Mouse (Mus musculus): Measurements from ENCODE around the gene Stab1. TPM values are rescaled to one million over a fixed set of nuclear protein-coding genes. Genes with fewer than 3 reads are reported as not detected.

The Stab1 gene
- polyA plus RNA-seq, 1 experiment from 2014 or later = 21.8 TPM

DNA sequence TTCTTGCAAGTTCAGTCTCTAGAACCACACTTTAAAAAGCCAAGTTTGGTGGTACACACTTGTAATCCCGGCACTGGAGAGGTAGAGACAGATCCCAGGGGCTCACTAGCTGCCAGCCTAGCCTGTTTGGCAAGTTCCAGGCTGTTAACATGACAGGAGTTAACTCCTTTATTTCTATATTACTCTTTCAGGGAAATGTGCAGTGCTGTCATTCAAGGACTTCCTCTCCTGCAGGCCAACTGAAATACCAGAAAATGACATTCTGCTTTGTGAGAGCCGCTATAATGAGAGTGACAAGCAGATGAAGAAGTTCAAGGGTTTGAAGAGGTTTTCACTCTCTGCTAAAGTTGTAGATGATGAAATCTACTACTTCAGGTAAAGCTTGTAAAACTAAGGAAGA, 63.3 kb downstream of the Stab1 start:
- H3K36me3 ChIP-seq (ENCODE audit: control insufficient read depth, insufficient read depth, low read length) = peaks cover 20% of the 10 kb centered on the region
- H3K4me2 ChIP-seq (ENCODE audit: low read depth, low read length, severe bottlenecking) = no peak overlapping the region
- no peaks in the 10 kb centered on the region for H3K9me3 ChIP-seq (ENCODE audit: control insufficient read depth, low read length)
- H3K27me3 ChIP-seq (ENCODE audit: control insufficient read depth, insufficient read depth, low read length) = no peaks in the 10 kb centered on the region
- H3K4me3 ChIP-seq (ENCODE audit: low read depth, low read length) = no peak overlapping the region
- H3K27ac ChIP-seq (ENCODE audit: low read depth, low read length) = no peak overlapping the region
- ATAC-seq (replicated peaks; ENCODE audit: low FRiP score) (no peak), DNase-seq (ENCODE audit: low spot score) (no peak)
- WGBS = 96% methylated on average over 2 of the region's 2 CpGs
- H3K9ac ChIP-seq (ENCODE audit: low read length) = no peak overlapping the region
- no peaks in the 10 kb centered on the region for H3K4me1 ChIP-seq (replicated peaks; ENCODE audit: control insufficient read depth, insufficient read depth, low read length)

DNA sequence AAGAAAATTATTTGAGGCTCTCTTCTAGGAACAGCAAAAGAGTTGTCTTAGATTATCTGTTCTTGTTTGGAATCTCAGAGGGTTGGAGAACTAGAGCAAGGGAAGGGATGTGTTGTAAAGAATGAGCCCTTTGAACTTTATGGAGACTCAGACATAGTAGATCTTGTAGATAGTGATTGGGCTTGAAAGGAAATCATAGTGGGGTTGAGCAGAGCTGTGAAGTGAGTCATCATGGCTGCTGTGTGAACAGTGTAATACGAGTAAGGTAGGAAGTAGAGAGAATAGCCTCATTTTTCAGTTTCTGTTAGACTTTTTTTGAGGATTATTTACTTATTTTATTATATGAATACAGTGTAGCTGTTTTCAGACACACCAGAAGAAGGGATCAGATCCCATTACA, 78.5 kb downstream of the Stab1 start:
- DNase-seq (ENCODE audit: low spot score) = no peak
- no peaks in the 10 kb centered on the region for H3K4me1 ChIP-seq (replicated peaks; ENCODE audit: control insufficient read depth, insufficient read depth, low read length)
- 89% methylated on average over 1 of the region's 1 CpGs for WGBS
- no peak for ATAC-seq (replicated peaks; ENCODE audit: low FRiP score)
- no peak overlapping the region for H3K27ac ChIP-seq (ENCODE audit: low read depth, low read length)
- no peaks in the 10 kb centered on the region for H3K27me3 ChIP-seq (ENCODE audit: control insufficient read depth, insufficient read depth, low read length)
- no peak overlapping the region for H3K4me3 ChIP-seq (ENCODE audit: low read depth, low read length)
- no peak overlapping the region for H3K9ac ChIP-seq (ENCODE audit: low read length)
- no peaks in the 10 kb centered on the region for H3K9me3 ChIP-seq (ENCODE audit: control insufficient read depth, low read length)
- no peak overlapping the region for H3K4me2 ChIP-seq (ENCODE audit: low read depth, low read length, severe bottlenecking)
- H3K36me3 ChIP-seq (ENCODE audit: control insufficient read depth, insufficient read depth, low read length) = peaks cover 11% of the 10 kb centered on the region; the same call in 1 of the 2 replicates

Other genes with a start within 250 kb of the Stab1 start
- 0.05 and 0.16 TPM in 2 replicates for gene Itih3, start 244.9 kb downstream of the Stab1 start, polyA plus RNA-seq (2014; fragmentation: Nextera tagmentation; extraction: Ambion mirVana)
- not detected in 2 replicates for gene Itih1, start 225.4 kb downstream of the Stab1 start, polyA plus RNA-seq (2014; fragmentation: Nextera tagmentation; extraction: Ambion mirVana)
- 22.4 and 24.4 TPM in 2 replicates for gene Nek4, start 217.3 kb downstream of the Stab1 start, polyA plus RNA-seq (2014; fragmentation: Nextera tagmentation; extraction: Ambion mirVana)
- 61.3 and 63.5 TPM in 2 replicates for gene Glt8d1, start 167.2 kb downstream of the Stab1 start, polyA plus RNA-seq (2014; fragmentation: Nextera tagmentation; extraction: Ambion mirVana)
- gene Spcs1, start 167.0 kb downstream of the Stab1 start, polyA plus RNA-seq (2014; fragmentation: Nextera tagmentation; extraction: Ambion mirVana) = 224 and 251 TPM in 2 replicates
- 135 and 136 TPM in 2 replicates for gene Pbrm1, start 149.5 kb downstream of the Stab1 start, polyA plus RNA-seq (2014; fragmentation: Nextera tagmentation; extraction: Ambion mirVana)
- gene Gnl3, start 149.5 kb downstream of the Stab1 start, polyA plus RNA-seq (2014; fragmentation: Nextera tagmentation; extraction: Ambion mirVana) = 110 and 120 TPM in 2 replicates
- 50.9 and 52.7 TPM in 2 replicates for gene Smim4, start 39.7 kb downstream of the Stab1 start, polyA plus RNA-seq (2014; fragmentation: Nextera tagmentation; extraction: Ambion mirVana)
- 565 and 637 TPM in 2 replicates for gene Nt5dc2, start 37.6 kb downstream of the Stab1 start, polyA plus RNA-seq (2014; fragmentation: Nextera tagmentation; extraction: Ambion mirVana)
- gene Tnnc1, start 39.7 kb upstream of the Stab1 start, polyA plus RNA-seq (2014; fragmentation: Nextera tagmentation; extraction: Ambion mirVana) = 0.59 and 0.83 TPM in 2 replicates
- 399 and 407 TPM in 2 replicates for gene Nisch, start 48.3 kb upstream of the Stab1 start, polyA plus RNA-seq (2014; fragmentation: Nextera tagmentation; extraction: Ambion mirVana)
- 0.13 and 0.16 TPM in 2 replicates for gene Sema3g, start 49.2 kb upstream of the Stab1 start, polyA plus RNA-seq (2014; fragmentation: Nextera tagmentation; extraction: Ambion mirVana)
- 14.3 and 14.4 TPM in 2 replicates for gene Phf7, start 82.7 kb upstream of the Stab1 start, polyA plus RNA-seq (2014; fragmentation: Nextera tagmentation; extraction: Ambion mirVana)
- gene Bap1, start 82.8 kb upstream of the Stab1 start, polyA plus RNA-seq (2014; fragmentation: Nextera tagmentation; extraction: Ambion mirVana) = 121 and 137 TPM in 2 replicates
- 7.6 and 8.8 TPM in 2 replicates for gene Dnah1, start 155.3 kb upstream of the Stab1 start, polyA plus RNA-seq (2014; fragmentation: Nextera tagmentation; extraction: Ambion mirVana)
- 36.2 and 41.2 TPM in 2 replicates for gene Capn7, start 168.0 kb upstream of the Stab1 start, polyA plus RNA-seq (2014; fragmentation: Nextera tagmentation; extraction: Ambion mirVana)

All from forebrain, embryonic 11.5 days (tissue).